Mouse (Mus musculus) megakaryocyte, embryonic 14.5 days (primary cell): ENCODE measurements around the gene Oxnad1. TPM values are rescaled to one million over a fixed set of nuclear protein-coding genes. Genes with fewer than 3 reads are reported as not detected.

Experiments
- H3K27me3 ChIP-seq: replicated peaks from 2 replicates; pipeline ENCODE3; 2012; ENCODE audit warnings: inconsistent platforms
- H3K36me3 ChIP-seq: replicated peaks from 2 replicates; pipeline ENCODE3; 2012; ENCODE audit warnings: low read length, inconsistent platforms, mixed read lengths
- H3K4me1 ChIP-seq: 2 replicates; pipeline ENCODE4 v1.6.1; 2012; ENCODE audit warnings: inconsistent platforms
- H3K4me3 ChIP-seq: replicated peaks from 2 replicates; pipeline ENCODE3; 2012; ENCODE audit warnings: moderate library complexity, mild to moderate bottlenecking, inconsistent platforms
- H3K9me3 ChIP-seq: 2 replicates; pipeline ENCODE4 v1.6.1; 2012; ENCODE audit warnings: inconsistent platforms
- FLI1 ChIP-seq: IDR thresholded peaks from 2 replicates; pipeline ENCODE4 v1.6.1; 2012; ENCODE audit warnings: low read length, inconsistent platforms, mixed read lengths
- GATA1 ChIP-seq: IDR thresholded peaks from 3 replicates; pipeline ENCODE4 v1.6.1; 2012; ENCODE audit warnings: mixed read lengths, low read length, inconsistent platforms, borderline replicate concordance
- polyA plus RNA-seq: library from polyadenylated mRNA; stranded (reverse); fragments of >175 nt; gene quantifications from 2 replicates; pipeline ENCODE4 v1.2.3, GENCODE M21; 2012; ENCODE audit warnings: low replicate concordance; ENCODE audit not compliant: insufficient read depth

Oxnad1 gene
- polyA plus RNA-seq, 1 experiment: 17.6 TPM

DNA sequence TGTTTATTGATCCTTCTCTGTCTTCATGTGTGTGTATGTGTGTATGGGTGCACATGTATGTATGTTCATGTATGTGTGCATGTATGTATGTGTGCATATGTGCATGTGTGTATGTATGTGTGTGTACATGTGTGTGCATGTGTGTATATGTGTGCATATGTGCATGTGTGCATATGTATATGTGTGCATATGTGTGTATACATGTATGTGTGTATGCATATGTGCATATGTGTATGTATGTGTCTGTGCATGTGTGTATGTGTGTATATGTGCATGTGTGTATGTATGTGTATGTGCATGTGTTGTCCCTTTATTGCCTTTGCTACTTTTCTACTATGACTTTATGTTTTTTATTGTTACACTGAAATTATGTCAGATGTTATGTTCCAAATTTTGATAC, 59.6 kb downstream of the Oxnad1 start:
- Histone ChIP-seq H3K9me3 (peaks cover 18% of the 10 kb centered on the region), H3K4me3 (peak overlapping the region; percentile 81), H3K27me3 (no peaks in the 10 kb centered on the region), H3K36me3 (peaks cover 14% of the 10 kb centered on the region), H3K4me1 (peaks cover 71% of the 10 kb centered on the region)
- TF ChIP-seq FLI1 (no peak), GATA1 (no peak)

DNA sequence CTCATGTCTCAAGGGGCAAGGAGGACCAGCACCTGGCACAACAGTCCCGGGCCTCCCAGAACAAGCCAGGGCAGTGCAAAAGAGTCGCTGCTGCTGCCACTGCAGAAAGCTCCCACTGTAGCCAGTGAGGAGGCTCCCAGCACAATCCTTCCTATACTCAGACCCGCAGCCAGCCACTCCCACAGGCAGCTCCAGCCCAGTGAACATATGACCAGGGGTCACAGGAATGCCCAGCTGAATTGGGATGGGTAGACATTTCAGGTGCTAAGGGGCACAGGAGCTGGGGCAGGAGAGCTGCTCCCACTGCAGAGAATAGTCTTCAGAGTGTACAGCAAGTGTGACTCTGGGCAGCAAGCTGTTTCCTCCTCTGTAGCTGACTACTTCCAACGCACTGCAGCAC, 60.2 kb downstream of the Oxnad1 start:
- Histone ChIP-seq H3K4me3 (peak overlapping the region; percentile 80), H3K27me3 (no peaks in the 10 kb centered on the region), H3K9me3 (peaks cover 18% of the 10 kb centered on the region), H3K4me1 (peaks cover 65% of the 10 kb centered on the region), H3K36me3 (peaks cover 14% of the 10 kb centered on the region)
- TF ChIP-seq FLI1 (no peak), GATA1 (no peak)

DNA sequence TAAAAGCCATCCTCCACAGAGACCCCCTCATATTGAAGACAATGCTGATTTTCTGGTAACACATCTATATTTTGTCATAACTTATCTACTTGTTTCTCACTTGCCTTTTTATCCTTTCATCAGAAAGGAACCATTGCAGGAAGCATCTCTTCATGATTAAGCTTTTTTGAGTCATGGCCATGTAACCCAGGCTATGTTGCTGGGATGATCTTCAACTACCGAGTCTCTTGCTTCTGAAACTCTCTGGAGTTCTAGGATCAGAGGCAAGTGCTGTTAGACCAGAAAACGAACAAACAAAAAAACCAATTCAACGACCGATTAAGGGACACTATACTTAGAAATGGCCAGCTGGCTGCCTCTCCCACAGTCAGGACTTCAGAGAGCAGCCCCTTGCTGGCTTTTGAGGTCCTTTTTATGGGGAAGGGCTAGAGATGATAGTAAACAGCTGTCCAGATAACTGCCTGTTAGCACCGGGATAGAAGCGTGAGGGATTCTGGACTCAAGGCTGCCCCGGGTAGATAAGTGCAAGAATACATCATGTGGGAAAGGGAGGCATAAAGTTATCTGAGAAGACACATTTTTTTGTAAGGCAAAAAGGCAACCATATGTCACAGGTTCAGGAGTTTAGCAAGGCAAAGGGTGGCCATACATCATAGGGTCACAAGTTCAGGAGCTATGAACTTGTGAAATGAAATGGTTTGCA, 60.8 kb downstream of the Oxnad1 start:
- peaks cover 14% of the 10 kb centered on the region for H3K36me3 ChIP-seq
- peak overlapping the region; percentile 80 for H3K4me3 ChIP-seq
- H3K9me3 ChIP-seq: peaks cover 18% of the 10 kb centered on the region
- H3K27me3 ChIP-seq: no peaks in the 10 kb centered on the region
- TF ChIP-seq FLI1 (no peak), GATA1 (no peak; the same call in 2 of the 3 replicates)
- H3K4me1 ChIP-seq: peaks cover 59% of the 10 kb centered on the region

DNA sequence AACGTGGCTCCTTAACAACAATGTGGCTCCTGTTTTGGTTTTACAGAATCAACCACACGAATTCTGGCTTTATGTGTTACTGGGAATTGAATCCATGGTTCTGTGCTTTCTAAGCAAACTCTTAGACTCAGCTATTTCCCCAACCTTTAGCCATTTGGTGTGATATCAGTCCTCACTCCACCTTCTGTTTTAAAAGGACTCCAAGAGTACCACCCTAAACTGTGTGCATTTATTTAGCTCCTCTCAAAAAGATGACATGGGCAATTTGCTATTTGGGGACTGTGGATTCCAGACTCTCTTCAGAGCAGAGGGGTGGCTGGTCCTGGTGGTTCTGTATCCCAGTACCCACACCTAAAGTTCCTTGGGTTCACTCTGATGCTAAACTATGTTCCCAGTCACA, 61.4 kb downstream of the Oxnad1 start:
- Histone ChIP-seq H3K36me3 (peaks cover 14% of the 10 kb centered on the region), H3K4me1 (peaks cover 58% of the 10 kb centered on the region), H3K4me3 (no peak overlapping the region), H3K9me3 (peaks cover 18% of the 10 kb centered on the region), H3K27me3 (no peaks in the 10 kb centered on the region)
- TF ChIP-seq FLI1 (no peak), GATA1 (no peak)

DNA sequence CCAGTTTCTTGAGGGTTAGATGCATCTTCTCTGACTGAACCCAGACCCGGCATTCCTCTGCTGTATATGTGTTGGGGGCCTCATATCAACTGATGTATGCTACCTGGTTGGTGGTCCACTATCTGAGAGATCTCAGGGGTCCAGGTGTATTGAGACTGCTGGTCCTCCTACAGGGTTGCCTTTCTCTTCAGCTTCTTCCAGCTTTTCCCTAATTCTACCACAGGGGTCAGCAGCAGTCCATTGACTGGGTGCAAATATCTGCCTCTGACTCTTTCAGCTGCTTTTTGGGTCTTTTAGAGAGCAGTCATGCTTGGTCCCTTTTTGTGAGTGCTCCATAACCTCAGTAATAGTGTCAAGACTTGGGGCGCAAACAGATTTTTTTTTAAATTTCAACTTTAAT, 65.7 kb downstream of the Oxnad1 start:
- no peak for TF ChIP-seq FLI1
- no peak for TF ChIP-seq GATA1
- H3K36me3 ChIP-seq: peaks cover 14% of the 10 kb centered on the region
- no peak overlapping the region for H3K4me3 ChIP-seq

DNA sequence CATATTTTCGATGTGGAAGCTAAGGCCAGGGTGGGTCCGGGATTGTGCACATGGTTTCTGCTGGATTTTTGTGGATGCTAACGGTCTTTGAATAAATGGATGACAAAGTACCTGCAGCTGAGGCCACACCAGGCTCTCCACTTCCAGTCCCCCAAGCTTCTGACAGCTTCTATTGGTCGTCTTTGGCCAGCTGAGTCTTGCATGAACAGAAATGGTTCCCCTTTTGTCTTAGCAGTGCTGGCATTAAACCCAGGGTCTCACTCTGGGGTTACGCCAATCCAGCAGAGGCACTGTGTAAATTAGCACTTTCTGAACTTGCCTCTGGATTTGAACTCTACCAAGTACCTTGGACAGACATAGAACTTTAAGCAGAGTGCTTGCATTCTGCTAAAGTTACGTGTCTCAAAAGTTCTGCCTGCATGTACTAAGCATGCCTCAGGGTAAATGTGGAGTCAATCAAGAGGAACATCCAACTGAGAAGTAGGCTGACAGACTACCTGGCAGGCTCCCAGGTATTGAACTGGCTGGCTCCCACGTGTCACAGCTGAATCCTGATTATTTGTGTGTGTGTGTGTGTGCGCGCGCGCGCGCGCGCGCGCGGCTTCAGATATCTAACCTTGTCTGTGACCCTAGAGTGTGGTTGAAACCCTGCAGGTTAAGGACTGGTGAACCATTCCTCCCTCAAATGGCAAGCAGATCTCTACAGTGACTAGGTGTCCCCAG, 67.2 kb downstream of the Oxnad1 start:
- Histone ChIP-seq H3K4me3 (no peak overlapping the region), H3K27me3 (no peaks in the 10 kb centered on the region), H3K9me3 (peaks cover 15% of the 10 kb centered on the region), H3K4me1 (peaks cover 25% of the 10 kb centered on the region), H3K36me3 (peaks cover 12% of the 10 kb centered on the region)
- no peak for TF ChIP-seq GATA1
- no peak for TF ChIP-seq FLI1

More for the DNA sequence above, 65.7 kb downstream of the Oxnad1 start:
- Histone ChIP-seq H3K4me1 (peaks cover 30% of the 10 kb centered on the region), H3K9me3 (peaks cover 18% of the 10 kb centered on the region), H3K27me3 (no peaks in the 10 kb centered on the region)

Other genes with a start within 250 kb of the Oxnad1 start
- gene Galnt15, start 56.4 kb upstream of the Oxnad1 start, polyA plus RNA-seq: not detected in 2 replicates
- gene Dph3, start 355 bp downstream of the Oxnad1 start, polyA plus RNA-seq: 27.8 TPM in 1 of 2 replicates, not detected in the other
- gene Msmb, start 56.6 kb downstream of the Oxnad1 start, polyA plus RNA-seq: not detected in 2 replicates
- gene Ncoa4, start 74.5 kb downstream of the Oxnad1 start, polyA plus RNA-seq: 2.9 and 6.8 TPM in 2 replicates
- gene Timm23, start 116.5 kb downstream of the Oxnad1 start, polyA plus RNA-seq: 55.0 and 266 TPM in 2 replicates
- 1.1 and 4.6 TPM in 2 replicates for gene Parg, start 116.6 kb downstream of the Oxnad1 start, polyA plus RNA-seq
- gene Ogdhl, start 236.6 kb downstream of the Oxnad1 start, polyA plus RNA-seq: not detected in 2 replicates